Mouse (Mus musculus) naive thymus-derived CD4-positive, alpha-beta T cell, adult 2 months (primary cell): ENCODE data around the gene Zswim5.

Experiments
- DNase-seq: peaks from one replicate; pipeline ENCODE4 v3.0.0-alpha.2; 2011; ENCODE audit warnings: low read depth

Zswim5 gene

GRCm38 (mm10) chr4:116913318-116913717 is 36.1 kb downstream of the Zswim5 start:
- no peak for DNase-seq

- DNase-seq, result no peak
These were observed 51.0 kb downstream of the Zswim5 start for GRCm38 (mm10) chr4:116928006-116928651.

- DNase-seq, result no peak
These were observed 62.4 kb downstream of the Zswim5 start for GRCm38 (mm10) chr4:116939585-116939984.

GRCm38 (mm10) chr4:116942695-116943094 is 65.5 kb downstream of the Zswim5 start:
- no peak for DNase-seq

GRCm38 (mm10) chr4:116944055-116944454 is 66.9 kb downstream of the Zswim5 start:
- DNase-seq, result no peak

GRCm38 (mm10) chr4:116951642-116952041 is 74.5 kb downstream of the Zswim5 start:
- peak; percentile 21 for DNase-seq

- DNase-seq, result no peak
These were observed 77.8 kb downstream of the Zswim5 start for GRCm38 (mm10) chr4:116954951-116955350.

- DNase-seq, result no peak
These were observed 99.3 kb downstream of the Zswim5 start for GRCm38 (mm10) chr4:116976503-116976902.

- DNase-seq, result no peak
These were observed 108.5 kb downstream of the Zswim5 start for GRCm38 (mm10) chr4:116985681-116986080.

- peak; percentile 72 for DNase-seq
These were observed 109.4 kb downstream of the Zswim5 start for GRCm38 (mm10) chr4:116986400-116987121.

- no peak for DNase-seq
These were observed 109.9 kb downstream of the Zswim5 start for GRCm38 (mm10) chr4:116987122-116987456.

GRCm38 (mm10) chr4:116989731-116990130 is 112.6 kb downstream of the Zswim5 start:
- no peak for DNase-seq

- peak; percentile 88 for DNase-seq
These were observed 114.2 kb downstream of the Zswim5 start for GRCm38 (mm10) chr4:116991366-116991765.

- peak; percentile 96 for DNase-seq
These were observed 116.8 kb downstream of the Zswim5 start, which contains the start of gene Urod for GRCm38 (mm10) chr4:116993672-116994621. Gene Urod, minus strand, starts transcription at chr4:116994413.

- DNase-seq, result peak; percentile 69
These were observed 118.1 kb downstream of the Zswim5 start, which contains the start of gene Hectd3 for GRCm38 (mm10) chr4:116995131-116995797. Gene Hectd3, plus strand, starts transcription at chr4:116995317.

- DNase-seq, result peak; percentile 51
These were observed 118.6 kb downstream of the Zswim5 start for GRCm38 (mm10) chr4:116995798-116996135.

GRCm38 (mm10) chr4:116999513-117000154 is 122.5 kb downstream of the Zswim5 start:
- DNase-seq, result no peak

GRCm38 (mm10) chr4:117001957-117002356 is 124.8 kb downstream of the Zswim5 start:
- DNase-seq, result no peak

- DNase-seq, result peak; percentile 61
These were observed 125.7 kb downstream of the Zswim5 start for GRCm38 (mm10) chr4:117002543-117003521.

GRCm38 (mm10) chr4:117004649-117005048 is 127.5 kb downstream of the Zswim5 start:
- DNase-seq, result no peak
